Mouse (Mus musculus) cerebellum, postnatal 36 days (tissue): ENCODE measurements around the gene Mdc1.
A peak's percentile ranks its signal among the peaks of the same experiment; 100 is the strongest.

Experiments used
- DNase-seq, 2 experiments: peaks; one replicate each; pipeline ENCODE4 v3.0.0; 2021 to 2022; ENCODE audit warnings: mixed read lengths in 2 of 2

Gene Mdc1

DNA sequence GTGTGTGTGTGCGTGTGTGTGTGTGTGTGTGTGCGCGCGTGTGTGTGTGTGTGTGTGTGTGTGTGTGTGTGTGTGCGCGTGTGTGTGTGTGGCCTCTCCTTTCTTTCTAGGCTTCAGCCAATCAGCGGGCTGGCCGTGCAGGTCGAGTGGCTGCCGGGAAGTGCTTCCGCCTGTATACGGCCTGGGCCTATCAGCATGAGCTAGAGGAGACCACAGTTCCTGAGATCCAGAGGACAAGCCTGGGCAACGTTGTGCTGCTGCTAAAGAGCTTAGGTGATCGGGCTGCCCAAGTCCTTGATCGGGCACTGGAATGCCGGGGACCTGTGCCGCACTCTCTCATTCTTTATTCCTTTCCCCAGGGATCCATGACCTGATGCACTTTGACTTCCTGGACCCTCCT lies 46.4 kb downstream of the Mdc1 start:
- no peak for DNase-seq

DNA sequence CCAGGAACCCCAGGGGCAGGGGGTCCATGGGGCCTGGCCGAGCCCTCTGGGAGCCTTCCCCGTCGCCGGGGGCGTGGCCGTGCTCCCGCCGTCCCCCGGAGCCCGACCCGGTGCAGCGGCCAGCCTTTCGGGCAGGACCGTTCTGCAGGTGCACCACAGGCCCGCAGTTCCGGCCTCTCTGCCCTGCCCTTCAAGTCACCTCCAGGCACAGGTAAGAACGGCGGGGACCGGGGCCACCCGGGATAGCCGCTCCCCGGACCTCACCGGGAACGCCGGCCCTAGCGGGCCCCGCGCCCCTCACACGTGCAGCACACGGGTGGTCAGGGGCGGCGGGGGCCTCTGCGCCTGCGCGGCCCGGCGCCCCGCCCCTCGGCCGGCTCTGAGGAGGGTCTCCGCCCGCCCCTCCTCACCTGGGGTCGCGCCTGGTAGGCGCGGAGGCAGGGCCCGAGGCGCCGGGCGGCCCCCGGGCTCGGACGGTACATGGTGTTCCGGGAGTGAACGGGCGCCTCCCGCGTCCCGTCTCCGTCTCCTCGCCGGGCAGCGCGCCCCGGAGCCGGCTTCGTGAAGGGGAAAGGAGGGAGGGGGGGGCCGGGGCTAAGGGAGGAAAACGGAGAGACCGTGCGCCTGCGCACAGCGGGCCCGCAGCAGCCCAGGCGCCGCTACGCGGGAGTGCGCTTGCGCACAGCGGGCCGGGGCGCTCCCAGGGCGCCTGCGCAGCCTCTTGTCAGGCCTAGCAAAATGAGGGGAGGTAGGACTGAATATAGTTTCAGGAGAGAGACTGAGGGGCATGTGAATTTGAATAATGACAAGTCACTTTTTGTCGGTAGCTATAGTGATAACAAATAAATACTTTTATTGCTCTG lies 55.7 kb downstream of the Mdc1 start, which contains the start of gene 2310061I04Rik:
Gene 2310061I04Rik, minus strand, starts transcription at position 651 of the 863 bp plus-strand sequence.
- peak; percentile 90 to 95 for DNase-seq

DNA sequence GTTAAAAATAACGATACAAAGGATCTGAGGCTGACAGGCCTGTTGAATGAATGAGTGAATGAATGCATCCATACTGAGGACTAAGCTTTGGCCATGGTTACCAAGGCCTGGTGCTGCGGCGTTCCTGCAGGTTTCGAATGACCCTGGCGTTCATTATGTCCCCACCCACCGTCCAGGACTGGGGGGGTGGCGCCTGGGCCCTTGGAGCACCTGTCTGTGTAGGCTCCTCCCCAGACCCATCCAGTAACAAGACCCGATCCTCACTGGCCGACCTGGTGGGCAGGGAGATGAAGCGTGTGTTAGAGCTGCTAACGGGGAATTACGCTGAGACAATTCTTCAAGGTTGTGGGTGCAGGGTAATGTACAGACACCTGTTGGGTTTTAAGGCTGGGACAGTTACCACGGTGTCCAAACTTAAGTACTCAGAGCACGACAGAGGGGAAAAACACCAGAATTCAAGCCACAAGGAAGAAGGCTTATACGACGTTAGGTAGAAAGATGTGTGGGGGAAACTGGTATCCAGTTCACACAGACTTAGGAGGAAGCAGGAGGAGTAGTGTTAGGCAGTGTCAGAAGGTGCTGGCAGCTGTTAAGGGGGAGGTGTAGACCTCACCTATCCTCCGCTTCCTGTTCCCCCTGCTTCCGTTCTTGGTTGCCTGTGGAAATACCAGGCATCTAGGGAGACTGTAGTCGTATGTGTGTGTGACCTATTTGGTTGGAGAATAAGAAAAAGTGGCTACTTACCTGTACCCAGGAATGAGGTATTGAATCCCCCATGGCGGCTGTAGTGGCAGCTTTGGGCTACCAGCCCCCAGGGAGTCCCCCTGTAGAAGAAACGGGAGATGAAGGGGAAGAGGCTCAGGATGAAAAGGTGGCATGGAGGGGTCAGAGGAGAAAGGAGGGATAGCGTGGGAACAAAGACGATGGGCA lies 56.6 kb downstream of the Mdc1 start:
- peak; percentile 43 to 44 for DNase-seq

DNA sequence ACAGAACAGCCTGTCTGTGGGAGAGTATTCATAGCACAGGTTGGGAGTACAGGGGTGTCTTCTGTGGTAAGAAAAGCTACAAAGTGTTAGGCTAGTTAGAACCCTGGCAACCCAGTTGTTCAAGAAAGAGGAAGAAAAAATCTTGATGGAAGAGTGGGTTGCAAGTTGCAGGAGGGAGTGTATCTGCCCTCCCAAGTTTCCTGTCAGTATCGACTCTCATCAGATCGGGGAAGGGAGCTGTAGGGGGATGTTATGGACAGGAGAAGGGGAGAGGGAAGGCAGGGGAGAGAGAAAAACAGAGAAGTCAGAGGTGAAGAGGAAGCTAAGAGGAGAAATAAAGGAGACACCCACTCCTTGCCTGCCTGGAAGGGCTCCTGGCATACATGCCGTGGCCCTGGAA lies 59.3 kb downstream of the Mdc1 start:
- DNase-seq: no peak

DNA sequence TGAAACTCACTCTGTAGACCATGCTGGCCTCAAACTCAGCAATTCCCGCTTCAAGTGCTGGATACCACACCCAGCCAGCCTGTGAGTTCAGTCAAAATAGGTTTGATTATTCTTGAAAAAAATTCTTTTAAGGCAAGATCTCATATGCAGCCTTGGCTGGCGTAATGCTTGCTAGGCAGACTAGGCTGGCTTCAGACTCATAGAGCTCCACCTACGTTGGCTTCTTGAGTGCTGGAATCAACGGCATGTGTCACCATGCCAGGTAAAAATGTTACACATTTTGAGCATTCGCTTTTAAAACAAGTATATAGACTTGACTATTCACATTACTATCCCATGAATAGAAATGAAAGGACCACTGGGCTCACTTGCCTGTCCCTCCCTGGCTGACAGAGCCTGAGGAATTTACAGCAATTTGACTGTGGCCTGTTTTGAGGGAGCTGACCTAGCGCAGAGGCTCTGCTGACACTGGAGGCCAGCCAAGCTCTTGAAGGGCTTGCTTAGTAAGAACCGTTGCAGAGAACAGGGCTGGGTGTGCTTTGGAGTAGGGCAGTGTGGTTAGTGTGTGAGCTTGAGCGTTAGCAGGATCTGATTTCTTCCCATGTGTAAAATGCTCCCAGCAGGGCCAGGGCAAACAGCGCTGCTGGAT lies 62.2 kb downstream of the Mdc1 start:
- no peak for DNase-seq

DNA sequence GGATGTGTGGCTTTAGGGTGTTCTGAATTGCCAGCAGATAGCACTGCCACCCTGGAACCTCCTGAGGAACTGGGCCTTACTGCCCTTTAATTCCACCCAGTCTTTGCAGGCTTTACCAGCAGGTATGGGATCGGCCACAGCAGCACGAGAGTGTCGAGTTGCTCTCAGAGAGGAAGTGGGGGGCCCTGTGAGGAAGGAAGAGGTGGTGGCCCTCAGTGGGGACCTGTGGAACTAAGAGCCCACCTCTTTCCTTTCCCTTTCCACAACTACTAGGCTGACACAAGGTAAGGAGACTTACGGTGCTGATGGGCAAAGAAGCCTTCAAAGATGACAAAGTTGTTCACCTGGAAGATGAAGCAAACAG lies 62.7 kb downstream of the Mdc1 start:
- DNase-seq: no peak

DNA sequence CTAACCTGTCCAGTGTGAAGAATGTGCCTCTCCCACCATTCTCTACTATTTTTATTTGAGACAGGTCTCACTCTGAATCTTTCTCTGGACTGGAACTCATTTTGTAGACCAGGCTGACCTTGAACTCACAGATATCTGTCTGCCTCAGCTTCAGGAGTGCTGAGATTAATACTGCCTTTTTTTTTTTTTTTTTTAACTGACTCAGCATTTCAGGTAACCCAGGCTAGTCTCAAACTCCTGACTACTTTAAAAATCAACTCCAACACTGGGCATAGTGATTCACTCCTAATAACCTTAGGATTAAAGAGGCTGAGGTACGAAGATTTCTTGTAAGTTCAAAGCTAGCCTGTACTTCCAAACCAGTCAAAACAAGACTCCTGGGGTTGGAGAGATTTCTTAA lies 64.3 kb downstream of the Mdc1 start:
- no peak for DNase-seq

DNA sequence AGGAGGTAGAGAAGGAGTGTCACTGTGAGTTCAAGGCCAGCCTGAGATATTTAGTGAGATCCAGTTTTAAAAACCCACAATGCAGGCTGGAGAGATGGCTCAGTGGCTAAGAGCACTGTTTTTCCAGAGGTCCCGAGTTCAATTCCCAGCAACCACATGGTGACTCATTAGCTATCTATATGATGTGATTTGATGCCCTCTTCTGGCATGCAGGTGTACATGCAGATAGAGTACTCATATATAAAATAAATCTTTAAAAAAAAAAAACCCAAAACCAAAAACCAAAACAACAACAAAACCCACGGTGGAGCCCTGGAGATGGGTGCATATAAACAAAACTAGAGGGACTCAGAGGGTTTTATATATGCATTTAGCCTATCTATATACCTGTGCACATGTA lies 66.3 kb downstream of the Mdc1 start:
- DNase-seq: no peak
